Mouse (Mus musculus) stomach, embryonic 14.5 days (tissue): ENCODE data around the gene Gm9913. TPM values are rescaled to one million over a fixed set of nuclear protein-coding genes. Genes with fewer than 3 reads are reported as not detected.

Experiments
- ATAC-seq: fragments of 200-750 bp; cut with Nextera tagmentation; 2 replicates; pipeline ENCODE4 v1.8.0; 2017; ENCODE audit warnings: low read depth, moderate TSS enrichment; ENCODE audit not compliant: insufficient number of reproducible peaks, insufficient read depth, low FRiP score
- H3K27ac ChIP-seq: fragments of 300-500 bp; sonication (generic); 2 replicates; pipeline ENCODE4 v1.5.1; 2014; ENCODE audit warnings: mild to moderate bottlenecking, low read length, moderate library complexity, mixed read lengths
- H3K27me3 ChIP-seq: fragments of 300-500 bp; sonication (generic); 2 replicates; pipeline ENCODE4 v1.6.1; 2014; ENCODE audit warnings: low read length, control low read depth, mixed read lengths; ENCODE audit not compliant: control insufficient read depth, insufficient read depth
- H3K36me3 ChIP-seq: fragments of 300-500 bp; sonication (generic); 2 replicates; pipeline ENCODE4 v1.6.1; 2014; ENCODE audit warnings: mild to moderate bottlenecking, control low read depth, low read length, moderate library complexity, mixed read lengths; ENCODE audit not compliant: control insufficient read depth, insufficient read depth
- H3K4me1 ChIP-seq: fragments of 300-500 bp; sonication (generic); 2 replicates; pipeline ENCODE4 v1.6.1; 2014; ENCODE audit warnings: low read length, control low read depth, mixed read lengths; ENCODE audit not compliant: control insufficient read depth, insufficient read depth
- H3K4me2 ChIP-seq: fragments of 300-500 bp; sonication (generic); replicated peaks from 2 replicates; pipeline ENCODE4 v1.6.1; 2014; ENCODE audit warnings: low read depth, low read length, control low read depth
- H3K4me3 ChIP-seq: fragments of 300-500 bp; sonication (generic); 2 replicates; pipeline ENCODE4 v1.5.1; 2014; ENCODE audit warnings: low read depth, low read length, control low read depth
- H3K9ac ChIP-seq: fragments of 300-500 bp; sonication (generic); replicated peaks from 2 replicates; pipeline ENCODE4 v1.6.1; 2014; ENCODE audit warnings: low read depth, mild to moderate bottlenecking, control low read depth, low read length, moderate library complexity, mixed read lengths
- H3K9me3 ChIP-seq: fragments of 300-500 bp; sonication (generic); 2 replicates; pipeline ENCODE4 v1.6.1; 2016; ENCODE audit warnings: low read depth, low read length, control low read depth; ENCODE audit not compliant: control insufficient read depth
- WGBS: fragments of 180-500 bp; shearing (Covaris S2); extraction: QIAGEN DNeasy Blood & Tissue Kit; methylation state at CpG from one replicate; pipeline ENCODE4 v1.1.7; 2014; 5-methylcytosine and 5-hydroxymethylcytosine counted together
- polyA plus RNA-seq: library from polyadenylated mRNA; unstranded; fragments of >200 nt; fragmentation: Nextera tagmentation; extraction: Ambion mirVana; gene quantifications from 2 replicates; pipeline ENCODE4 v1.2.1, GENCODE M21; 2014

The Gm9913 gene
- polyA plus RNA-seq, 1 experiment from 2014 or later, result 0.39 TPM

GRCm38 (mm10) chr2:125543646-125544045 lies 38.8 kb downstream of the Gm9913 start:
- Histone ChIP-seq H3K27me3 (no peaks in the 10 kb centered on the region), H3K4me1 (no peaks in the 10 kb centered on the region), H3K27ac (no peak overlapping the region), H3K9me3 (no peaks in the 10 kb centered on the region), H3K4me3 (no peak overlapping the region), H3K4me2 (no peak overlapping the region), H3K36me3 (no peaks in the 10 kb centered on the region), H3K9ac (no peak overlapping the region)
- WGBS, result 77% methylated on average over 1 of the region's 1 CpGs
- no peak for ATAC-seq

- H3K9ac ChIP-seq, result no peak overlapping the region
- H3K27me3 ChIP-seq, result no peaks in the 10 kb centered on the region
- no peak overlapping the region for H3K4me3 ChIP-seq
- no peak overlapping the region for H3K4me2 ChIP-seq
- no peaks in the 10 kb centered on the region for H3K9me3 ChIP-seq
- ATAC-seq, result no peak
- no peak overlapping the region for H3K27ac ChIP-seq
- no peaks in the 10 kb centered on the region for H3K4me1 ChIP-seq
- no peaks in the 10 kb centered on the region for H3K36me3 ChIP-seq
- 85% methylated on average over 3 of the region's 3 CpGs for WGBS
Observed at GRCm38 (mm10) chr2:125544986-125545385, 40.1 kb downstream of the Gm9913 start.

- Histone ChIP-seq H3K9ac (no peak overlapping the region), H3K9me3 (no peaks in the 10 kb centered on the region), H3K4me2 (no peak overlapping the region), H3K27ac (no peak overlapping the region), H3K4me1 (no peaks in the 10 kb centered on the region), H3K4me3 (no peak overlapping the region), H3K27me3 (no peaks in the 10 kb centered on the region), H3K36me3 (no peaks in the 10 kb centered on the region)
- ATAC-seq, result no peak
- WGBS, result 56% methylated on average over 1 of the region's 1 CpGs
Observed at GRCm38 (mm10) chr2:125548806-125549578, 44.1 kb downstream of the Gm9913 start.

- Histone ChIP-seq H3K4me2 (no peak overlapping the region), H3K9me3 (no peaks in the 10 kb centered on the region), H3K27ac (no peak overlapping the region), H3K27me3 (no peaks in the 10 kb centered on the region), H3K4me1 (no peaks in the 10 kb centered on the region), H3K9ac (no peak overlapping the region), H3K36me3 (no peaks in the 10 kb centered on the region), H3K4me3 (no peak overlapping the region)
- 81% methylated on average over 6 of the region's 6 CpGs for WGBS
- ATAC-seq, result no peak
Observed at GRCm38 (mm10) chr2:125555830-125556229, 50.9 kb downstream of the Gm9913 start.

Other genes with a start within 250 kb of the Gm9913 start
- 56.3 and 58.2 TPM in 2 replicates for gene Fbn1, start 2.9 kb downstream of the Gm9913 start, polyA plus RNA-seq
- 7.0 and 7.4 TPM in 2 replicates for gene Cep152, start 120.0 kb downstream of the Gm9913 start, polyA plus RNA-seq
- gene Eid1, start 168.0 kb downstream of the Gm9913 start, polyA plus RNA-seq, result 196 and 208 TPM in 2 replicates
- 2.3 and 3.6 TPM in 2 replicates for gene Shc4, start 219.1 kb downstream of the Gm9913 start, polyA plus RNA-seq